Mouse (Mus musculus) lung, postnatal 36 days (tissue): ENCODE results near the gene Bach2.

Source experiments
- DNase-seq: peaks from one replicate; pipeline ENCODE4 v3.0.0; 2022; ENCODE audit warnings: mixed read lengths

Bach2 gene

GRCm38 (mm10) chr4:32491176-32491575 lies 252.6 kb downstream of the Bach2 start:
- no peak for DNase-seq

- DNase-seq: no peak
These were observed 254.2 kb downstream of the Bach2 start for GRCm38 (mm10) chr4:32492834-32493233.

GRCm38 (mm10) chr4:32501780-32502179 lies 263.2 kb downstream of the Bach2 start:
- DNase-seq: no peak

DNA sequence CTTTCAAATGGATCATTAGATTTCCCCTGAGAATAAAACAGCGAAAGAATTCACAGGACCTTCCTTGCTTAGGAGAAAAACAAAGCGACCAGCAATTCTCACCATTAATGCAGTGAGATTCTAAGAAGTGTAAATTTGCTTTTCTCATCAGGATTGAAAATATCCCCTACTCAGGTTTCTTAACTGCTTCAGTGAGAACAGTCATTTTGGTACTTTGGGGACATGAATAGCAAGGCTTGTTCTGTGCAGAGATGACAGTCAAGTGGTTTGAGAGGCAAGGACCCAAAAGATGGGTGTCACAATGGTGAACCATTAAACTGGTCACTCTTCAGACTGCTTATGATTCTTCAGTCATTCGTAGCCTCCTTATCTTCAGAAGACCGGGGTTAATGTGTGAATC lies 263.6 kb downstream of the Bach2 start:
- DNase-seq: no peak

DNA sequence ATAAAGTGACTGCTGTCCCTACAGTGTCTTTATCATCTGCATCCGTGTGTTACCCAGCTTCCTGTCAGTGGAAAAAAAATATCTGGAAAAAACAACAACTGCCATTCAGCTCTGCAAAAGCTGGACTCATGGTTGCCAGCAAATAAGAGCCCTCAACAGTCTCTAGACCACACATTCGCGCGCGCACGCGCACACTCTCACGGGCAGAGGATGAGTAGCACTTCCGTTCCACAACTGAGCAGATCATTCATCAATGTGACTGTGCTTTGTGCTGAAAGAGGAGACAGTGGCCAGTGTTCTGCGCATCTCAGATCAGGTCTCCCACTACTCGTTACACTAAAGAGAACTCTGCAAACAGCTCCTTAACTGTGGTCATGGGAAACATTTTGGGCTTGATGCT lies 265.6 kb downstream of the Bach2 start:
- no peak for DNase-seq

- DNase-seq: no peak
These were observed 267.8 kb downstream of the Bach2 start for GRCm38 (mm10) chr4:32506306-32506808.

- peak; percentile 66 for DNase-seq
These were observed 268.4 kb downstream of the Bach2 start for GRCm38 (mm10) chr4:32507041-32507440.

GRCm38 (mm10) chr4:32508572-32508971 lies 270.0 kb downstream of the Bach2 start:
- DNase-seq: no peak

DNA sequence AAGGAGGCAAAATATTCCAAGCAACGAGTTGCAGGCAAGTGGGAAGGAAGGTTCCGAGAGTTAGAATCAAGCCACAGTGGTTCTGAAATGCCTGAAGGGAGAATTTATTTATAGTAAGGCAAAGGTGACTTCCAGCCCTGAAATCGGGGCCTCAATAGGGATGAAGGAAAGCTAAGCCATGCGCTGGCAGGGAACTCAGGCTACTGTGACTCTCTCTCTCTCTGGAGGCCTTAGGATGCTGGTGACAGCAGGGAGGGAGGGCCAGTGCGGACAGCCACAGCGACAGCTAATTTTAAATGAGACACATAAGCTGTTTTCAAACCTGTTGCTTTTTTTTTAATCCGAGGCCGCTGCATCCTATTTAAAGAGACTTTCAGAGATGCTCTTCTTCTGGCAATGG lies 270.4 kb downstream of the Bach2 start:
- no peak for DNase-seq

DNA sequence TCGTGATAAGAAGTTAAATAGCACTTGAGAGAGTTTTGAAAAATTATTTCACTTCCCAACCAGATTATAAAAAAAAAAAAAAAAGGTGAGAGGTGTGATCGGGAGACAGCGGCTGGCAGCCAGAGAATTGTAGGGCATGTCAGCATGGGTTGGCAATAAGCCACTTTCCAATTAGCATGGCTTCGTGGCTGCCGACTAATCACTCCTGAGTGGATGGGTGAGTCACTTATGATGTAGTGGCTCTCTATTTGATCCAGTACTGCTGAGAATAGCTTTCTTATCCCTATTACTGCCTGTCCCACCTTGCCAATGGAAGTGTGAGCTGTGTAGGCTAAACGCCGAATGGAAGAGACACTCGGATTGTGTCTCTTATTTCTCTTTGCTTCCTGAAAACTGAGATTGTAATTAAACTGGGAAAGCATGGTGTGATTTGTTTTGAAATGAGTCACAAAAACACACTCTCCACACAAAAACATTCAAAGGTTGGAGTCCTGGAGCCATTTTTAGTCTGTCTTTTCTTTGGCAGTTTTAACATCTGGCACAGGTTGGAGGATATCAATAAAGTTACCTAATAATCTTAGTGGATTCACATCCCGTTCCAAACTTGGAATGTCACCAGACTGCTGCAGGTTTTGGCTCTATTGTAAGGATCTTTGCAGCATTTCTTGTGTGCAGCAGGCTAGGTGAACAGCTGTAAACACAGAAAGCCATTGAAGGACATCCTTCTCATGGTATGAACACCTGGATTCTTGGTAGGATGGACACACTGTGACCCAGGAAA lies 271.4 kb downstream of the Bach2 start:
- peak; percentile 32 for DNase-seq

DNA sequence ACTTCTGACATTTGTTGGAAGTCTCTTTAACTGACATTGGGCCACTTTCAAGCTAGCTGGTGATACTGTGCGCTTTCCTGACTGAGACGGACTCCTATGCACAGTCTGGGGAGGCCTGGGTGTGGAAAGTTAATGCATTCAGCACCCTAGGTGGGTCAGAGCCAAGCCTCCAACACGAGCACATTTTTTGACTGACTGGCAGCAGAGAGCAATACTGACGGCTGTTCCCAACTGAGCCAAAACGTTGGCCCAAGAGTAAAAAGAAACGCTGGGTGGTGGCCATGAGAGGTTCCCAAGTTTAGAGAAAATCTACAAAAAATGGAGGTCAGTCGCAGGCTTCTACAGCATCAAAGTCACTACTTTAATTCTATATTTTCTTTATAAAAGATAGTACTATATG lies 272.3 kb downstream of the Bach2 start:
- DNase-seq: no peak

DNA sequence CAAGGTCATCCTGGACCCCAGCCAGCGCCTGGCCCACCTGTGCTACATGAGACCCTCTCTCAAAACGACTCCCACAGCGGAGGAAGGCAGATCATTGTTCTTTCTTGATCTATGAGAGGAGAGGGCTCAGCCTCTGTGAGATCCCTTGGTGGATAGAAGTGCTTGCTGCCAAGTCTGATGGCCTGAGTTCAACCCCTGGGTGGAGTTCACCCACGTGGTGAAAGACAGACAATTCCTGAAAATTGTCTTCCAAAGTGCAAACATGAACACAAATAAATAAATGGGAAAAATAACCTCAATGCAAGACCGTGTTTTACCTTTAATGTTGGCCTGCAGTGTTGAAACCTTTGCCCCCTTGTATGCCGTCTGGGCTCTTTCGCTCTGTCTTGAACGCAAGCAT lies 277.5 kb downstream of the Bach2 start:
- no peak for DNase-seq

GRCm38 (mm10) chr4:32518842-32519578 lies 280.4 kb downstream of the Bach2 start:
- DNase-seq: peak; percentile 69

- peak; percentile 75 for DNase-seq
These were observed 282.2 kb downstream of the Bach2 start for GRCm38 (mm10) chr4:32520628-32521360.

DNA sequence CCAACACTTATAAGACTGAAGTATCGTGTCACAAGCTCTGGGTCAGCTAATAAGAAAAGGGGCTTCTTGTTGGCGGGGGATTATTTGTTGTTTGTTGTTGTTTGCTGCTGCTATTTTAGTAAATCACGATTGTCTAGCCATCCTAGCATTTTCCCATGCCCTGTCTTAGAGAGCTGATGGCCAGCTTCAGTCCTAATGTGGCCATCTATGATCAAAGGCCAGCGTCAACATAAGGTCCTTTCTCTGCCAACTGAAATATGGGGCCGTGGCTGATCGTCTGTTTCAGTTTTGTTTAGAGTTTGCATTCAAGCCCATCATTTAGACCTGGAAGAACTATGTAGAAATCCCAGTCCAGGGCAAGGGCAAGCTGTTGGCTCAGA lies 282.7 kb downstream of the Bach2 start:
- DNase-seq: no peak

DNA sequence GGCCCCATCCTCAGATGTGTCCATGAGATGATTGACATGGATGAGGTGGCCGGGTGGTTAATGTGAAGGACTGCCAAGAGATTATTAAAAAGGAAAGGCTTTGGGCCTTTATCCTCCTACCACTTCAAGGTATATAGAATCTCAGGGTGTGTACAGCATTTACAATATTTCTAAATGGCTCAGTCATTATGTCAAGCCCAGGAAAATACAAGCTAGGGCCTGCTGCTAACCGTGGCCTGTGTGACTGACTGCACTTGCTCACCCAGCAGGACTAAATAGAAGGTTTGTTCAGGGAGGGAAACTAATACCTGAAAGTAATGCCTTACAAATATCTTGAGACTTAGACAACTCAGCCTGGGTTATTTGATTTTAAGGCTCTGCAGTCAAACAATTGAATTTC lies 283.4 kb downstream of the Bach2 start:
- DNase-seq: no peak

DNA sequence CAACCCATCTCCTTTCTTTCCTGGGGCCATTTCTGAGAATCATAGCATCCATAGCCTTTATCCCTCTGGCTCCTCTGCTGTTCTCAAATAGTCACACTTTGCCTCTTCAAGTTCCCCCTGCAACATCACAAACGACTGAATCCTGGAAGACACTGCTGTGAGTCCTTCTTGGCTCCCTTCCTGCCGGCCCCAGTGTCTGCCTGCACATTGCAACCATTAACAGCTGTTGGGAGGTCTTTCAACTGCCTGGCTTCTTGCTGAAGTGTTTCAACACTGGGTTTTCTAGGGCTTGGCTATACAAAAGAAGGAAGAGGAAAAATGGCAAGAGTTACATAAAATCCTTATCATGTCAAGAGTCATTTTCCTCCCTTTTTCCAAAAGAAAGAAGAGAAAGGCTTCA lies 285.7 kb downstream of the Bach2 start:
- peak; percentile 48 for DNase-seq

- DNase-seq: no peak
These were observed 286.4 kb downstream of the Bach2 start for GRCm38 (mm10) chr4:32525000-32525399.

DNA sequence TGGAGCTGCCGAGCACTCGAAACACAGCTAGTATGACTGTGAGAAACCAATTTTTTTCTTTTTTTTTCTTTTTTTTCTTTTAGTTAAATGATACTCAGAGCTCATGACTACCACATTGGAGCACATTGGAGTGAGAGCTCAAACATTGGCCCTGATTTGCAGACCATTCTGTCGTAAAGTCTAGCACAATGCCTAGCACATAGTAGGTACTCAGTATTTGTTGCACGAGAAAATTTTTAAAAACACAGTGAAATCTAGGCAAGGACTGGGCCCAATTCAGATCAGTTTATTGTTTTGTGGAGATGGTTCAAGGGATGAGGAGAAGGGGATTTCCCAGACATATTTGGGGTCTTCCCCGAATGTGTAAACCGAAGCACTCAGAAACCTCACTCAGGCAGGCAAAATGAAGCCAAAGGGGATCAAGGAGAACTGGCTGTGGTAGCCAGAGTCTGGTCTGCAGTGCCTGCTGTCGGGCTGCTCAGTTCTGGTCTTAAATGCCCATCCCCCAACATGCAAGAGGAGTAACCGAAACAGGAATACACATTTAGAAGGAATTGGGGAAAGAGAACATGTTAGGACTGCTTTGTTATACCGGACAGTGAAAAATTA lies 287.7 kb downstream of the Bach2 start:
- DNase-seq: no peak

DNA sequence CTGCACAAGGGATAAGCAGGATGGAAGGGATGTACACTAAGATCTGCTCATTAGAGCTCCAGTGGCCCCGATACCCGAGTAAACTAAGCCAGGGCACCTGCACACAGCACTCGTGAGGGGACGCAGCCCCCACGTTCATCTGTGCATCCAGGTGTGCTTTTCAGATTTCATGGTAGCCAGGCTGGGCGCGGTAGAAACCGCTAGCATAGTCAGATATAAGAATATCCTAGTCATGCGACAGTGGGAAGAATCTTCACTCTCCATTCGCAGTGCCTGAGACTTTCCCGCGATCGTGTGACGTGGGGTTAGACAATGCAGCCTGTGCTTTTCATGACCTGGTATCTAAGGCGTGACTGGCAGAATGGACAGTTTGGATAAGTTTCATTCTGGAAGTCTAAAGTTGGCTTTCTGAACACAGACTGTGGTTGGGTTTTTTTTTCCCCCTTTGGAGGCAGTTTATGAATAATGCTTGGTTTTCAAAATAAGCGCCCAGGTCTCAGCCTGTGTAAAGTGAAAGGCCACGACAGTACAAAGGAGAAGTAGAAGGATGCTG lies 290.9 kb downstream of the Bach2 start:
- DNase-seq: no peak

GRCm38 (mm10) chr4:32530421-32530920 lies 291.9 kb downstream of the Bach2 start:
- DNase-seq: no peak
